Mouse (Mus musculus) urinary bladder, postnatal 25 days (tissue): ENCODE results near the gene Hs6st2.

Experiments used
- DNase-seq: peaks from one replicate; pipeline ENCODE4 v3.0.0; 2022; ENCODE audit warnings: low spot score

Hs6st2 gene

DNA sequence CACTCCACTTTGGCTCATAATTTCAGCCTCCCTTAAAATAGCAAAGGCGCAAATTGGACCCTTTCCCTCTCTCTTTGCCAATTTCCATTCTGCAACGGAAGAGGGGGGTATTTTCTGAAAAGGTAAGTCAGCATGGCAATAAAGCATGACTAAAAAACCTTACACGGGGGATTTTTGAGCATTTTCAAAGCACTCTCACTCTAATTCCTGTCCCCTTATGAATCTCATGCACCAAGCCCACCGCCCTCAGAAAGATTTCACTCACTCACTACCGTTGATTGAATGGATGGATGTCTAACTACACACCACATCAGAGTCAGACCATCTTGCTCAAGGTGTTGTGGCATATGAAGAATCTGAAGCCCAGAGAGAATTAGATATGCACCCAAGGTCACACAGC, at the start of gene Hs6st2:
TSS of gene Hs6st2 (minus strand) at position 101 of the 400 bp plus-strand sequence.
- no peak for DNase-seq

- no peak for DNase-seq
Observed at GRCm38 (mm10) chrX:51714086-51714745, 32.6 kb upstream of the Hs6st2 start.

DNA sequence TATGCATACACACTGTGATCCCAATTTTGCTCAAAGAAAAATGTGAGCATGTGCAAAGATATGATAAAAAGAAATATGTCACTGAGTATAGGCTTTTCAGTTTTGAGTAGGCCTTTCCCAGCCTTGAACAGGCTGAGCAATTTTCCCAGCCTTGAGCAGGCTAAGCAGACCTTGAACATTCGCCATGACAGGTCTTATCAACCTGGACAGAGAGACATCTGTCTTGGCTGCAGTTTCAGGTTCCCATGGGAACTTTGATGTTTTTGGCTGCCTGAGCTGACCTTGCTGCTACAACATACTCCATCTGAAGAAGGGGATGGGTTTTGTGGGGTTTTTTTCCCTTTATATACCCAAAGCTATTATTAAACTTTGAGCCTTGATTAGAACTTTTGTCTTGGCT, 31.3 kb upstream of the Hs6st2 start:
- DNase-seq = no peak

- DNase-seq = no peak
Observed at GRCm38 (mm10) chrX:51702823-51703222, 21.2 kb upstream of the Hs6st2 start.

GRCm38 (mm10) chrX:51699079-51699478, 17.4 kb upstream of the Hs6st2 start:
- DNase-seq = no peak

DNA sequence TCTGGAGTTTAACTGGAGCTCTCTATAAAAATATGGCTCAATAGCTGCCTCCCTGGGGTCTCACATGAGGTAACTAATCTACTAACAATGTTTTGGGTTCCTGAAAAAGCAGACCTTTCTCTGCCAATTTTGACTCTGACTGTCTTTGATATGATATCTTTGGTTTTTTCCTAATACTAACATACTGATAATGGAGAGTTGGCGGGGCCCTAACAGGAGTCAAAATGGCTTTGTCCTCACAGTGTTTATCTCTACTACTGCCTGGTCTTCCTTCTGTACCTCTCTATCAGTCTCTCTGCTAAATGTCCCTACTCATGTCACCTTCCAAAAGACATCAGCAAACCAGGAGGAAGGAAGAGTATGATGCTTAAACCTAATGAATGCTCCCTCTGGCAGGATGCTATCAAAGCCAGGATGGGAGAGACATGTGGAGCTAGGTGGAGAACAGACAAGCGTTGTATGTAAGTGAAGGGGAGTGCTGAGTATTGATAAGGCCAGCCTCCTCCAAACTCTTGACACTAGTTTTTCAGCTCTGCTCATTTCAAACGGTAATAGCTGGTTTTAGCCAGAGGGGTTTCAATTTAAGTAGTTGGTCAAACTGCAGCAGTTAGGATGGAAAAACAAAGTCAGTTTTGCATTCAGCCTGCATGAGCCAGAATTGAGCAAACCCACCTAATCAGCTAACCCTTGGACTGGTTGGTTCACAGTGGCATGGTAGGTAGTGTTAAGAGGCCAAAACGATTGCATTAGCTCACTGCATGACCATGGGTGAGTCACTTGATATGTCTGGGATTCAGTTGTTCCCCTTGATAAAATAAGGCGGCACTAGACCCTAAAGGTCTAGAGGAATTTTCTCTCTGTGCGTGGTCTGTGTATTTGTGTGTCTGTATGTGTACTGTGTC, 4.6 kb upstream of the Hs6st2 start:
- DNase-seq = no peak

- no peak for DNase-seq
Observed at GRCm38 (mm10) chrX:51684336-51685056, 2.8 kb upstream of the Hs6st2 start.

DNA sequence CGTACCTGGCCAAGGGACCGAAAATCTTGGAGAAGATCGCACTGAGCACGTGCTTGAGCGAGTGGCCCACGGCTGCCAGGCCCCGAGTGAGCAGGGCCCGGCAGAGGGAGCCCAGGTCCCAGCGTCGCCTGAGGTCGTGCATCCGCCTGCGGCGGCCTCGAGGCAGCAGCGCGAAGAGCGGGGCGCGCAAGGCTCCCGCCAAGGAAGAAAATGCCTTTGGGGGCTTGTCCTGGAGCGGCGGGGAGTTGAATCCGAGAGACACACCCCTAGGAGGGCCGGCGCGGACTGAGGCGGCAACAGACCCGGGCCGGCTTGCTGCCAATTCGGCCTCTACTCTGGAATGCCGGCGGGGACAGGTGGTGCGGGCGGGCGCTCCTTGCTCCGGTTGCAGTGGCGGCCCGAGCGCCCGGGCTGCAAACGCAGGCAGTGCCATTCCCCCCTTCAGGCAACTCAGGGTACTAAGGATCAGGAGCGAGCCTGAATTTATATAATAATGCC, 437 bp downstream of the Hs6st2 start:
- DNase-seq = peak; percentile 5

DNA sequence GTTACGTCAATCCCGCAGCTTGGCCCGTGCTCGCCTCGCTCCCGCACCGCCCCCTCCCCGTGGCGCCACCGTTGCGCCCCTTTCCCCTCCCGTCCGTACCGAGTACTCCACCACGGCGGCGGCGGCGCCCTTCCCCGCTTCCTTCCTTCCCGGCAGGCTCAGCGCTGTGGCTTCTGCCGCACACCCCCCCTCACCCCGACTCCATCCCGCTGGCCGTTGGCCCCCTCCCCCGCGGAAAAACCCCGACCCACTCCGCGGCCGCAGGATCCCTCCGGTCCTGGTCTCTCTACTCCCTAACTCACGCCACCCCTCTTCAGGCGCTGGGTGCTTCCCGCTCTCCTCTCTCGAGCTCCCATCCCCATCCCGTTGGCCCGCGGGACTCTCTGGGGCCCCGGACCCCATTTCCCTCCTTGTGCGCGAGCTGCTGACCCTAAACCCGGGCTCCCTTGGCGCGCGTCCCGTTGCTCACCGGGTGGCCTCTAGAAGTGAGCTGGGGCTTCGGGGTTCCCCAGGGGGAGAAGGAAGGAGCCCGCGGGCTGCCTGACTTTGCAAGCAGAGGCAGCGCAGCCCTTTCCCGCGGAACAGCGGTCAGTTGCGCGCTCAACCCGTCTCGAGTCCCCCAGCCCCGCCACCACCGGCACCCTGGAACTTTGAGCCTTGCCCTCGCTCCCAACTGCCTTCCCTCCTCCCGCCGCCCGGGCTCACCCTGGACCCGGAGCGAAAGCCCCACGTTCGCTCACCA, 1.1 kb downstream of the Hs6st2 start:
- DNase-seq = peak; percentile 4

DNA sequence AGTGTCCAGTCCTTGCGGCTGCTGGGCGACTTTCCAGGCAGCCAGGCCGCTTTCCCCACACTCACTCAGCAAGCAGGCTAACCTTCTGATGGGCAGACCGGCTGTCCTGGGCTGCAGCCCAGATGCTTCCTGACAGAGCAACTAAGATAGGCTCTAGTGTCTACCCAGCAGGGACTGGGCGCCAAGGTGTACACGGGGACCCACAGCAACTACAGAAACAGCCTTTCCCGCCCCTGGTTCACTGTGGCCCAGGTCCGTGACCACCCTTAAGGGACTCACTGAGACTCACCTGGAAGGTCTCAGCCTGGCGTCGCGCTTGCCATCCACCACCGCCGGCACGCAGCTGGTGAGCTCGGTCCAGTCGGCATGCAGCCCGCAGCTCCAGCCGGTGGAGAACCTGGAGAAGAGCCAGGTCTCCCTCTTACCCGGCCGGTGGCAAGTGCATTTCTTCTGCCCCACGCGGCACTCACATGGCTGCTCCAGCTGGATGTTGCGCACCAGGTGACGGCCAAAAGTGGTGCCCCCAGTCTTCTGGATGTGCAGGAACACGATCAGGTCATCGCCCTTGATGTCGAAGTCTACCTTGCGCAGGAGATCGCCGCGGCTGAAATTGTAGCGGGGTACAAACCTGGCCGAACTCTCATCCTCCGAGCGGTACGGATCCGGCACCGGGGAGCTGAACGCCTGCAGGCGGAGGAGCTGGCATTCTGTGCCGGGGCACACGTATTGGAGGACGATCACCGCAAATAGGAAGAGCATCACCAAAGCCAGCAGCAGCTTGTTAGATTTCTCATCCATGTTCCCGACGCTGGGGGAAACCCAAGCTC, 1.8 kb downstream of the Hs6st2 start:
- DNase-seq = no peak

GRCm38 (mm10) chrX:51658236-51658635, 23.4 kb downstream of the Hs6st2 start:
- DNase-seq = no peak

DNA sequence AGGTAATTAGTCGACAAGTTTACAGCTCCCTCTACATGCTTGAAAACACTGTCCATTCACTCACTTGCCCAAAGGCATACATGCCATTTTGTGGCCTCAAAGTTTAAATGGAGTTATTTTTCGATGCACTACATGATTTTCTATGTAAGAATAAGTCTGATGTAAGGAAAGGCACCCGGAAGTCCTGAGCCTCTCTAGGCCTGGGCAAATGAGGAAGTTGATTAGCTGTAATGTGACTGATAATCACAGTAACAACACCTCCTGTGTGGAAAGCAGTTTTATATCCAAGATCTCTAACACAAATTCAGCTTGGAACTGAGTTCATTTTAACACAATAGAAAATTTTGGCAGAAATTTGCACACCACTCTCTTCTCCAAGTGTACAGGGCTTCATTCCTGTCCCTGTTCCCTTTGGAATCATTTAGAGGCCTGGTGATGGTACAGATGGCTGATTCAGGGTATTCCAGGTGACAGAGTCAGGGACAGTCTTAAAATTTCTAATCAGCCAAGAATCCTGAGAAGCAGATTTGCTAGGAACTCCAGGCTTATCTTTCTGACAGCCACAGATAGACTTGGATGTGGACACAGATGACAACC, 38.9 kb downstream of the Hs6st2 start:
- no peak for DNase-seq

- no peak for DNase-seq
Observed at GRCm38 (mm10) chrX:51635756-51636155, 45.9 kb downstream of the Hs6st2 start.

DNA sequence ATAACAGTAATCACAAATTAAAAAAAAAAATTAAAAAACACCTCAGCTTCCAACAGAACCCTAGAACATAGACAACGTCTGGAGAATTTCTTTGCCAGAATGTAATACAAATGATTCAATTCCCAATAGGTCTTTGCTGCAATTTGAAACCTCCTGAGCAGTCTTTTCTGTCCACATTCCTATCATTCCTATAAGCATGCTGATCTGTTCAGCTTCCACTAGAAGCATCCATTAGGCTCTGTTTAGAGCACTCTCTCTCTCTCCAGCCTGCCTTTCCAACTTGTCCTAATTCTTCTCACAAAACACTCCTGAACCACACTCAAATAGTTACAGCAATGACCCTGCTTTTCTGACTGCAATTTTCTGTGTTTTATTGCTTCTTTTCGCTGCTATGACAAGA, 50.3 kb downstream of the Hs6st2 start:
- DNase-seq = no peak

DNA sequence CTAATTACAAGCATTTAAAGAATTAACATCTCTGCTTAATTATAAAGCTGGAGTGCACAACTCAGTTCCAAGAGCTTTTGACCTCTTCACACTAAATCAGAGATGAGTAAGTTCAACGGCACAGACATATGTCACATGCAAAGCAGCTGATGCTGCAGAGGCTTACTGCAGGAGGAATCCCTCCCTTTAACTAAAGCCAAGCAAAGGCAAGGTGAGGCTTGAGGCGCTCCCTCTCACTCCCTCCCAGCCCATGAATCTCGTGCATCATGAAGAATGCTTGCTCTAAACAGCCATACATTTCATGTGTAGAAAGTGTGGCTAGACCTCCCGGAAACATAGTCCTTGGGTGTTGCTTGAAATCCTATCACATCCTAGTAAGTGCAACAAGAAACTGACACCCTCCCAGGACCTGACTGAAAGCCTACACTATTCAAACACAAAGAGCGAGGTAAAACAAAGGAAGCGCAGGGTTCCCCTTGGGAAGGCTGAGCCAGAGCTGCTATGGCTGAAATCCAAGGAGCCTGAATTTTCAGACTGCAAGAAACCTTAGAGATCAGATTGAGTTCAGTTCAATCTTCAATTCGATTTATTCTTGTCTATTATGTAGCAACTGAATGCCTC, 67.2 kb downstream of the Hs6st2 start:
- no peak for DNase-seq

- DNase-seq = no peak
Observed at GRCm38 (mm10) chrX:51610743-51611142, 70.9 kb downstream of the Hs6st2 start.

GRCm38 (mm10) chrX:51606231-51606863, 75.3 kb downstream of the Hs6st2 start:
- no peak for DNase-seq

- DNase-seq = no peak
Observed at GRCm38 (mm10) chrX:51592751-51593150, 88.9 kb downstream of the Hs6st2 start.

DNA sequence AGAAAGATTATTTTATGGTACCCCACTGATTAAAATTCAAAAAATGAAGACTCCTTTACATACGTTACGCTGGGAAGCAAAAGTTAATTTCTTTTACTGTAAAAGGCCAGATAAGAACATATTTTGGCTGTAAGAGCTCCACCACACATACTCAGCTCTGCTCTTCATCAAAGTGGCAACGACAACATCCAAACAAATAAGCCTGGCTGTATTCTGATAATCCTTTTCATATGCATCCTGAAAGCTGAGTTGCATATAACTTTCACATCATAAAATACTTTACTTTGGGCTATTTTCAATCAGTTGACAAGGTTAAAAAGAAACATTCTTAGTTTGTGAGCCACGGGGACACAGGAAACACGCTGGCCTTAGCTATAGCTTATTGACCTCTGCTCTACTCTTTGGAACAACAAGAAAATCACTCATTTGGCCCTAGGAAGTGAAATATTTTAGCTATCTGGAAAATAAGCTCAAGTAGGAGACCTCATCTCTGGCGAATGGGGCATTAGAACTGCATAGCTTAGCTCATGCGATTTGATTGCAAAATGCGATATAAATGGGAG, 91.1 kb downstream of the Hs6st2 start:
- DNase-seq = no peak
